ENCODE assay signal across 14 mouse cellular contexts in the genomic region with DNA sequence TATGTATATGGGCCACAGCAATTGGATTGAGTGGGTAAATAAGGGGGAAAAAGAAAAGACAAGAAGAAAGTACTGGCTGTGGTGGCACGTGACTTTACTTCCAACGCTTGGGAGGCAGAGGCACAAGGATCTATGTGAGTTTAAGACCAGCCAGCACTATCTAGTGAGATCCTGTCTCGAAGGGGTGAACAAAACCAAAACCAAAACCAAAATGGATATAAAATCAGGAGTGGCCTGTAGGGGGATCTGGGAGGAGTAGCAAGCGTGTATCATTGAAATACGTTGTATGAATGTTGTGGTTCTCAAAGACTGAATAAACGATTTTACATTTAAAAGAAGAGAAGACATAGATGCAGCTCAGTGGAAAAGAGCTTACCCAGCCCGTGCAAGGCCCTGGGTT. TPM values are rescaled to one million over a fixed set of nuclear protein-coding genes. Genes with fewer than 3 reads are reported as not detected.
DNase-seq lines count a peak whose midpoint lies in the region; ATAC-seq and TF ChIP-seq lines count a peak whose summit lies in the region.
"Had no signal": no experiment of that assay in that cellular context is flagged by ENCODE, and none has a peak within 500 bp of the region (broad histone marks: within the 10 kb centered on the region; RNA-seq: fewer than 3 reads in every experiment).

No protein-coding gene starts in this region.

- peaks cover 61% of the 10 kb centered on the region for H3K4me1 ChIP-seq in liver, embryonic 13.5 days (replicated peaks)
- peaks cover 30% of the 10 kb centered on the region for H3K4me1 ChIP-seq in liver, embryonic 11.5 days (replicated peaks; ENCODE audit: control insufficient read depth, insufficient read depth, low read length)
- peaks cover 46% of the 10 kb centered on the region for H3K4me1 ChIP-seq in liver, postnatal 0 days (ENCODE audit: insufficient read depth)

- H3K9ac ChIP-seq in liver, embryonic 13.5 days = no peak overlapping the region
- H3K9ac ChIP-seq in liver, embryonic 11.5 days (ENCODE audit: low read depth, low read length) = no peak overlapping the region
- H3K9ac ChIP-seq in liver, postnatal 0 days (replicated peaks) = no peak overlapping the region
- H3K9ac ChIP-seq: heart, embryonic 15.5 days had no signal

- H3K27ac ChIP-seq in liver, embryonic 13.5 days = 0 out of 2 replicates have a peak overlapping the region, but pooled peaks have one; percentile 30
- no peak overlapping the region for H3K27ac ChIP-seq in liver, embryonic 11.5 days (ENCODE audit: low read depth, low read length)
- H3K27ac ChIP-seq in liver, postnatal 0 days (ENCODE audit: low read depth) = peak overlapping the region; percentile 62
- H3K27ac ChIP-seq: embryonic facial prominence, embryonic 10.5 days; heart, embryonic 15.5 days; hindbrain, postnatal 0 days had no signal

- DNase-seq in liver, embryonic 13.5 days = no peak
- DNase-seq in liver, embryonic 11.5 days (ENCODE audit: low spot score) = no peak
- peak; percentile 53 for DNase-seq in CD4-positive helper T cell, adult 2 months (ENCODE audit: low read depth, low spot score)
- DNase-seq in liver, postnatal 0 days = no peak
- DNase-seq in retina, embryonic 14.5 days (ENCODE audit: low spot score) = no peak
- DNase-seq in right cerebral cortex, adult 2 months (ENCODE audit: low spot score in 2 of 2) = no peak
- DNase-seq: adrenal gland, adult 8-10 months; cerebellum, adult 9-10 months; layer of hippocampus, postnatal 36 days; right cerebral cortex, adult 18-20 months had no signal

- no peaks in the 10 kb centered on the region for H3K27me3 ChIP-seq in liver, embryonic 13.5 days
- no peaks in the 10 kb centered on the region for H3K27me3 ChIP-seq in liver, embryonic 11.5 days (replicated peaks; ENCODE audit: control insufficient read depth, insufficient read depth, low read length)
- no peaks in the 10 kb centered on the region for H3K27me3 ChIP-seq in liver, postnatal 0 days (ENCODE audit: insufficient read depth, low read length)
- H3K27me3 ChIP-seq: heart, embryonic 15.5 days had no signal

- peak; percentile 37 for TF ChIP-seq CTCF in liver, postnatal 0 days (IDR thresholded peaks at IDR 0.05; ENCODE audit: low read depth)

- H3K9me3 ChIP-seq in liver, embryonic 13.5 days (replicated peaks) = no peaks in the 10 kb centered on the region
- H3K9me3 ChIP-seq in liver, embryonic 11.5 days (ENCODE audit: control insufficient read depth, low read length) = no peaks in the 10 kb centered on the region
- H3K9me3 ChIP-seq in liver, postnatal 0 days (ENCODE audit: low read length) = no peaks in the 10 kb centered on the region
- H3K9me3 ChIP-seq: embryonic facial prominence, embryonic 10.5 days; heart, embryonic 15.5 days had no signal

- ATAC-seq in liver, embryonic 13.5 days (ENCODE audit: low read depth) = no peak
- no peak for ATAC-seq in liver, embryonic 11.5 days (replicated peaks; ENCODE audit: low FRiP score)
- ATAC-seq in CD4-positive, CD25-positive, alpha-beta regulatory T cell, adult 4 months = peak; percentile 47
- ATAC-seq in liver, postnatal 0 days = no peak
- ATAC-seq: hindbrain, postnatal 0 days had no signal

- H3K4me3 ChIP-seq in liver, embryonic 13.5 days (replicated peaks) = no peak overlapping the region
- H3K4me3 ChIP-seq in liver, embryonic 11.5 days (ENCODE audit: low read depth, low read length) = no peak overlapping the region
- H3K4me3 ChIP-seq in liver, postnatal 0 days (ENCODE audit: low read depth, low read length) = no peak overlapping the region
- H3K4me3 ChIP-seq: embryonic facial prominence, embryonic 10.5 days; heart, embryonic 15.5 days had no signal

- WGBS in liver, embryonic 13.5 days (ENCODE audit: insufficient replicate concordance) = 79% methylated on average over 7 of the region's 7 CpGs
- 84% methylated on average over 7 of the region's 7 CpGs for WGBS in liver, embryonic 11.5 days
- 72% methylated on average over 7 of the region's 7 CpGs for WGBS in liver, postnatal 0 days (ENCODE audit: insufficient replicate concordance)

- peaks cover 27% of the 10 kb centered on the region for H3K36me3 ChIP-seq in liver, embryonic 13.5 days
- H3K36me3 ChIP-seq in liver, embryonic 11.5 days (ENCODE audit: control insufficient read depth, insufficient read depth, low read length) = peaks cover 9% of the 10 kb centered on the region; the same call in 1 of the 2 replicates
- H3K36me3 ChIP-seq in liver, postnatal 0 days (replicated peaks; ENCODE audit: insufficient read depth, low read length) = peaks cover 25% of the 10 kb centered on the region

- no peak for TF ChIP-seq EP300 in liver, postnatal 0 days (IDR thresholded peaks at IDR 0.05; ENCODE audit: low read depth)

- H3K4me2 ChIP-seq in liver, embryonic 13.5 days = no peak overlapping the region
- no peak overlapping the region for H3K4me2 ChIP-seq in liver, embryonic 11.5 days
- 0 out of 2 replicates have a peak overlapping the region, but pooled peaks have one; percentile 9 for H3K4me2 ChIP-seq in liver, postnatal 0 days (ENCODE audit: low read depth, low read length)
- H3K4me2 ChIP-seq: heart, embryonic 15.5 days had no signal

RNA-seq across cellular contexts. Expression of a gene that starts 34.5 kb away (rescaled TPM):
- 66.1 and 76.3 TPM in 2 replicates for polyA plus RNA-seq in liver, embryonic 13.5 days (2015; fragmentation: Nextera tagmentation; extraction: Ambion mirVana)
- polyA plus RNA-seq in liver, embryonic 11.5 days (2014; fragmentation: Nextera tagmentation; extraction: Ambion mirVana) = 104 and 108 TPM in 2 replicates
- polyA plus RNA-seq in CD4-positive, CD25-positive, alpha-beta regulatory T cell, adult 4 months (2017; shearing (Covaris generic)) = 10 to 100 TPM in 1 of 2 experiments, 1 to 10 TPM in 1; 5.9 to 11.6 TPM
- polyA plus RNA-seq in liver, postnatal 0 days (2015; fragmentation: Nextera tagmentation; extraction: Ambion mirVana) = 105 and 109 TPM in 2 replicates
